Mouse (Mus musculus): ENCODE data around the gene Trmt1l. TPM values are rescaled to one million over a fixed set of nuclear protein-coding genes. Genes with fewer than 3 reads are reported as not detected.
A peak's percentile ranks its signal among the peaks of the same experiment; 100 is the strongest.

Gene Trmt1l
- polyA plus RNA-seq, 1 experiment from 2014 or later = 48.7 TPM

GRCm38 (mm10) chr1:151497942-151498341 is 69.6 kb downstream of the Trmt1l start:
- Histone ChIP-seq H3K36me3 (ENCODE audit: control insufficient read depth, insufficient read depth, low read length) (no peaks in the 10 kb centered on the region), H3K4me1 (replicated peaks; ENCODE audit: control insufficient read depth, insufficient read depth, low read length) (peaks cover 33% of the 10 kb centered on the region), H3K4me3 (ENCODE audit: low read depth, low read length) (no peak overlapping the region), H3K27ac (ENCODE audit: low read depth, low read length) (no peak overlapping the region), H3K27me3 (replicated peaks; ENCODE audit: control insufficient read depth, insufficient read depth, low read length) (no peaks in the 10 kb centered on the region), H3K9ac (ENCODE audit: low read depth, low read length) (no peak overlapping the region), H3K4me2 (no peak overlapping the region), H3K9me3 (ENCODE audit: control insufficient read depth, low read length) (no peaks in the 10 kb centered on the region)
- ATAC-seq (replicated peaks; ENCODE audit: low FRiP score) (no peak), DNase-seq (ENCODE audit: low spot score) (no peak)
- WGBS = 82% methylated on average over 2 of the region's 2 CpGs

- 77% methylated on average over 3 of the region's 3 CpGs for WGBS
- Histone ChIP-seq H3K36me3 (ENCODE audit: control insufficient read depth, insufficient read depth, low read length) (no peaks in the 10 kb centered on the region), H3K4me2 (no peak overlapping the region), H3K9ac (ENCODE audit: low read depth, low read length) (no peak overlapping the region), H3K27me3 (replicated peaks; ENCODE audit: control insufficient read depth, insufficient read depth, low read length) (no peaks in the 10 kb centered on the region), H3K9me3 (ENCODE audit: control insufficient read depth, low read length) (no peaks in the 10 kb centered on the region), H3K4me1 (replicated peaks; ENCODE audit: control insufficient read depth, insufficient read depth, low read length) (peaks cover 32% of the 10 kb centered on the region), H3K27ac (ENCODE audit: low read depth, low read length) (no peak overlapping the region), H3K4me3 (ENCODE audit: low read depth, low read length) (no peak overlapping the region)
- ATAC-seq (replicated peaks; ENCODE audit: low FRiP score) (no peak), DNase-seq (ENCODE audit: low spot score) (no peak)
Measured at GRCm38 (mm10) chr1:151498381-151498780, 70.0 kb downstream of the Trmt1l start.

GRCm38 (mm10) chr1:151499815-151500501 is 71.6 kb downstream of the Trmt1l start:
- H3K4me1 ChIP-seq (replicated peaks; ENCODE audit: control insufficient read depth, insufficient read depth, low read length) = peaks cover 20% of the 10 kb centered on the region
- peak overlapping the region; percentile 97 for H3K4me3 ChIP-seq (ENCODE audit: low read depth, low read length)
- ATAC-seq (replicated peaks; ENCODE audit: low FRiP score) = peak; percentile 18

GRCm38 (mm10) chr1:151500531-151501361 is 72.4 kb downstream of the Trmt1l start, which contains the start of gene Rnf2:
TSS of gene Rnf2 (minus strand) at chr1:151500955.
- Histone ChIP-seq H3K36me3 (ENCODE audit: control insufficient read depth, insufficient read depth, low read length) (no peaks in the 10 kb centered on the region), H3K4me1 (replicated peaks; ENCODE audit: control insufficient read depth, insufficient read depth, low read length) (peaks cover 15% of the 10 kb centered on the region), H3K27me3 (replicated peaks; ENCODE audit: control insufficient read depth, insufficient read depth, low read length) (no peaks in the 10 kb centered on the region), H3K9ac (ENCODE audit: low read depth, low read length) (peak within 1 kb of the TSS; percentile 98), H3K9me3 (ENCODE audit: control insufficient read depth, low read length) (no peaks in the 10 kb centered on the region), H3K4me2 (peak within 1 kb of the TSS; percentile 72), H3K4me3 (ENCODE audit: low read depth, low read length) (peak within 1 kb of the TSS; percentile 97), H3K27ac (ENCODE audit: low read depth, low read length) (peak within 1 kb of the TSS; percentile 97)
- ATAC-seq (replicated peaks; ENCODE audit: low FRiP score) (peak; percentile 95), DNase-seq (ENCODE audit: low spot score) (peak; percentile 94)
- 2% methylated on average over 77 of the region's 90 CpGs for WGBS

More at GRCm38 (mm10) chr1:151499815-151500501, 71.6 kb downstream of the Trmt1l start:
- H3K9ac ChIP-seq (ENCODE audit: low read depth, low read length) = peak overlapping the region; percentile 98
- DNase-seq (ENCODE audit: low spot score) = peak; percentile 82
- H3K9me3 ChIP-seq (ENCODE audit: control insufficient read depth, low read length) = no peaks in the 10 kb centered on the region
- H3K36me3 ChIP-seq (ENCODE audit: control insufficient read depth, insufficient read depth, low read length) = no peaks in the 10 kb centered on the region
- no peaks in the 10 kb centered on the region for H3K27me3 ChIP-seq (replicated peaks; ENCODE audit: control insufficient read depth, insufficient read depth, low read length)
- peak overlapping the region; percentile 97 for H3K27ac ChIP-seq (ENCODE audit: low read depth, low read length)
- under 1% methylated on average over 53 of the region's 59 CpGs for WGBS
- peak overlapping the region; percentile 72 for H3K4me2 ChIP-seq

Small RNA genes lying within 50 kb of the gene (microRNA-seq; reads per million reads assigned to microRNA genes)
- not detected for gene Mir7682 (ENCODE audit: borderline number of aligned reads)

Other genes starting within 250 kb of the Trmt1l start
- gene Gm47985, start 246.0 kb upstream of the Trmt1l start, polyA plus RNA-seq (2014; fragmentation: Nextera tagmentation; extraction: Ambion mirVana) = 1.7 and 1.9 TPM in 2 replicates
- gene Gm8947, start 236.2 kb upstream of the Trmt1l start, polyA plus RNA-seq (2014; fragmentation: Nextera tagmentation; extraction: Ambion mirVana) = 0.55 and 1.1 TPM in 2 replicates
- gene Gm47995, start 230.1 kb upstream of the Trmt1l start, polyA plus RNA-seq (2014; fragmentation: Nextera tagmentation; extraction: Ambion mirVana) = 0.36 and 0.52 TPM in 2 replicates
- gene 3110040M04Rik, start 224.4 kb upstream of the Trmt1l start, polyA plus RNA-seq (2014; fragmentation: Nextera tagmentation; extraction: Ambion mirVana) = 1.0 and 1.2 TPM in 2 replicates
- 0.26 and 0.27 TPM in 2 replicates for gene Gm47996, start 218.4 kb upstream of the Trmt1l start, polyA plus RNA-seq (2014; fragmentation: Nextera tagmentation; extraction: Ambion mirVana)
- gene Ivns1abp, start 84.1 kb upstream of the Trmt1l start, polyA plus RNA-seq (2014; fragmentation: Nextera tagmentation; extraction: Ambion mirVana) = 231 and 259 TPM in 2 replicates
- 19.1 and 20.7 TPM in 2 replicates for gene Swt1, start 87 bp upstream of the Trmt1l start, polyA plus RNA-seq (2014; fragmentation: Nextera tagmentation; extraction: Ambion mirVana)
- 60.3 and 67.9 TPM in 2 replicates for gene Rnf2, start 72.4 kb downstream of the Trmt1l start, polyA plus RNA-seq (2014; fragmentation: Nextera tagmentation; extraction: Ambion mirVana)
- 2.1 and 3.0 TPM in 2 replicates for gene Fam129a, start 142.6 kb downstream of the Trmt1l start, polyA plus RNA-seq (2014; fragmentation: Nextera tagmentation; extraction: Ambion mirVana)